Mouse (Mus musculus): ENCODE data around the gene Paf1.

DNA sequence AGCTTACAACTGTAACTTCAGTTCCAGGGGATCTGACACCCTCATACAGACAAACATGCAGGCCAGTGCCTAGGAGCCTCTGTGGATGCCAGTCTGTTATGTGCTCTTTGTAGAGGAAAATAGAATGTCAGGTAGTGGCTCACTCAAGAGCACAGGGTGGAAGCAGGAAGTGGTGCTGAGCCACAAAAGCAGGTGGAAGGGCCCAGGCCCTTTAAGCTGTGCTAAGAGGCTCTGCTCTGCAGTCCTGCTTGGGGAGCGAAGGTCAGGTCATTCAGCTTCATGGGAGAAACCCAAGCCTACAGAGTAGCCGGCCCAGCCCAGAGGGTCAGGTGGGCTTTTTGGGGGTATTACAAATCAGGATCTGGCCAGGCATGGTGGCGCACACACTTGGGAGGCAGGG is 37.5 kb upstream of the Paf1 start:
- TF ChIP-seq GATA1 (IDR thresholded peaks at IDR 0.05; ENCODE audit: low read length) (no peak), TAL1 (IDR thresholded peaks at IDR 0.05; ENCODE audit: low read length) (no peak)

All from erythroblast, embryonic 14.5 days (primary cell).